Mouse (Mus musculus) mesoderm, embryonic 11.5 days (tissue): Measurements from ENCODE around the gene Ugt1a10.
"Not testable (repeated sequence)": the region's sequence is repeated elsewhere in the genome, so short reads cannot be mapped to it uniquely, and the experiment has no call there.

Experiments
- DNase-seq: peaks from one replicate; pipeline ENCODE4 v3.0.0-alpha.2; 2012; ENCODE audit warnings: low read depth, low spot score

The Ugt1a10 gene

DNA sequence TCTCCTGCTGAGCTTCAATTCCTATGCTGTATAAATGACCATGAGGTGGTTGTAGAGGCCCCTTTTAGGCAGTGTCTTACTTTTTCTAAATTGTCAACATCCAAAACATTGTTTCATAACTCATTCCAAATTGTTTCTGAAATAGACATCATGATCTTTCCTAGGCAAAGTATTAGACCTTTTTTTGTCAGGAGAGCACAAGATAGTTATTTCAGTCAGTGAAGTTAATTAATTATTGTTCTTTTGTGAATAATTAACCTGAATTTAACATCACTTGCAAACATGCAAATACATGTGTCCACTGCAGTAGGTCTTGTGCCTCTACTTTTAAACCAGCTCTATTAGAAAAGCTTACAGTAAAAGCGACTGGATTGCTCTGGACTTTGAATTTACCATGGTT lies at the start of gene Ugt1a10:
Gene Ugt1a10, plus strand, starts transcription at position 301 of the 400 bp plus-strand sequence.
- DNase-seq = no peak

DNA sequence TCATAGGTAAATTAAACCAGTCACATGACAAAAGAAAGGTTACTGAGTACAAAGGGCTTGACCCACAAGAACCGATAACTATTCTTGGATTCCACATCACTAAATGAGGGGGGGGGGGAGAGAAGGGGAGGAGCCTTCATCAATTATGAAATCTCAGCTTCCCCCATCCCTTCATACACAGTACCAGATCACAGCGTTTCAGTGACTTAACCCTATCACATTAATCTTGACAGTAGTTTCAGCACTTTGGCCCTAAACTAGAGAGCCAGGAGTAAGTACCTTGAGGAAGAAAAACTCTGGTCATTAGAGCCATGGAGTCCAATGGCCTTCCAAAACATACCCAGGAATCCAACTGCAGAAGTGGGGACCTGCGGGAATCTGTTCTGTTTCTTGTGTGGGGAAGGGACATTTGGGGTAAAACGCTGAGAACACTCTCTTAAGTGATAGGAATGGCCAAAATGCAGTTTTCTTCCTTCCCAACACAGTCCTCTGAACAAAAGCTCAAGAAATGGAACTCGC lies 47.4 kb upstream of the Ugt1a10 start:
- DNase-seq = no peak

DNA sequence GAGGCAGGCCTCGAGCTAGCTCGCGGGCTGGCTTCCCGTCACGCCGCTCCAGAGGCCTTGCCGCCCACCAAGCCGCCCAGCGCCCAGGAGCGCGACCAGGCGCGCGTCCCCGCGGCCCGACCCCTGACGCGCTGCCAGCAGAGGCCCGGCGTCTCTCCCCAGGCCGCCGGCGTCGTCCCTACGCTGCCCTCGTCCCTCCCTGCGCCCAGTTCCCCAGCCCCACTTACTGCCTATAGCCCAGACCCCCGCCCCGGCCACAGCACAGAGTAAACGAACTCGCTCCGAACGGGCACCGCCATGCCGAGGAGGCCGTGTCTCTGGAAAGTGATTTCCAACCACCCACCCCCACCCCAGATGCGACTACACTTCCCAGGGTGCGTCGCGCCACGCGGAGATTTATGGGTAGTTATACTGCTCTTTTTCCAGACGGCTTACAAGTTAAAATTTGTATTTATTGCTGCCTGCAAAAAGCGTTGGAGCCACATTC lies 46.9 kb upstream of the Ugt1a10 start, which contains the start of gene Usp40:
Gene Usp40, minus strand, starts transcription at position 341 of the 487 bp plus-strand sequence.
- peak; percentile 83 for DNase-seq

DNA sequence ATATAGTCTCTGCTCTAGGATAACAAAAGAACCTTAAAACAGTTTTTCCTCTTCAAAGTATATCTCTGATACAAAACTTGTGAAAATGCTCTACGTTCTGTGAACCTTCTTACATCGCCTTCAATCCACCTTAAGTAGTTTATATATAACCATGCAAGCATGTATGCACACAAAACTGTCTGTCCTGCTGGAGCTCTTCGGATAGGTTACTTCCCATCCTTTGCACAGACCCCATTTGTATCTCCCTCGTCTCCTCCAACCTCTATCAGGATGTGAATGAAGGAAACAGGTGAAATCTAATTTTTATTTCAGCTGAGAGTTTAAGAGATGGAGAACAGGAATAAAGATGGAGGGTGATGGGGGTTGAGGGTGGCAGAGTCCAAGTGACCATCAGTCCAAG lies 46.5 kb upstream of the Ugt1a10 start:
- DNase-seq = peak; percentile 1

DNA sequence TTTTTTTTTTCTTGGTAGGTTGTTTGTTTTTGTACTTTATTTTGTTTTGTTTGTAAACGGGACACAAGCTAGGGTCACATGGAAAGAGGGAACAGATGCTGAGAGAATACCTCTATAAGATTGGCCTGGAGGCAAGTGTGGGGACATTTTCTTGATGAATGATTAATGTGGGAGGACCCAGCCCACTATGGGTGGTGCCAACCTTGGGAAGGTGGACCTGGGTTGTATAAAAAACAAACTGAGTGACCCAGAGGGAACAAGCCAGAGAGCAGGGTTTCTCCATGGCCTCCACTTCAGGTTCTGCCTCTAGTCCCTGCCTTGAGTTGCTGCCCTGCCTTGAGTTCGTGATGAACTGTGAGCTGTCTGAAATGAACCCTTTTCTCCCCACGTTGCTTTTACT lies 45.7 kb upstream of the Ugt1a10 start:
- no peak for DNase-seq

DNA sequence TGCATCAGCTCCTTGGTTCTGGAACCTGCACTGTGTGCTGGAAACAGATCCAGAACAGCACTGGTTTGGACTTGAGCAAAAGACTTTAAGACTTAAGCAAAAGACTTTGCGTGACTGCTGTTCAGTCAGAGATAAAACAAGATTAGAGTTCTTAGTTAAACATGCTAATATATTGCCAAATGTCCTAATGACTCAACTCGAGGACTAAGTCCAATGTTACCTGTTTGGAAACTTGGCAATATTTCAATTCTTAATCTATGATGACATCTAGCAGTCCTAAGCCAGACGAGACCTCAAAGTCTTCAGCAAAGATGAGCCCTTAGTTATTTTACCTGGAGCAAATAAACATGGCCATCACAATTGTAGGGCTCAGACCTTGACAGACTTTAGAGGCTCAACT lies 41.5 kb upstream of the Ugt1a10 start:
- no peak for DNase-seq

DNA sequence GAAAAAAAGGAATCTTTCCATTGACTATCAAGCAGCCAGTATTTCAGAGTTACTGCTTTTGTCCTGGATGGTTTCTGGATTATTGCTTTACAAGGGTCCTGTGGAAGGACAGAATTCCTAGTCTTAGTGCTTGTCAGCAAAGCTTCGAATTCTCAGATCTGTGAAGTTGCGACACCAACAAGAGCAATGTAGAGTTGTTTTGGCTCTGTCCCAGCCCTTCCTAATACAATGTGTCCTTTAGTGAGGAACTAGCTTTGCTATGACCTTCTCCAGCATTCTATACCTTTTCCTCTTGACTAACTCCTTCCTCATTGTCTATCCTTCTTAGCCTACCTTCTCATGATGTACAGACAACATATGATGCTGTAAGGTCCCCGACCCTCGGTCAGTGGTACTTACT lies 41.0 kb upstream of the Ugt1a10 start:
- DNase-seq = no peak

DNA sequence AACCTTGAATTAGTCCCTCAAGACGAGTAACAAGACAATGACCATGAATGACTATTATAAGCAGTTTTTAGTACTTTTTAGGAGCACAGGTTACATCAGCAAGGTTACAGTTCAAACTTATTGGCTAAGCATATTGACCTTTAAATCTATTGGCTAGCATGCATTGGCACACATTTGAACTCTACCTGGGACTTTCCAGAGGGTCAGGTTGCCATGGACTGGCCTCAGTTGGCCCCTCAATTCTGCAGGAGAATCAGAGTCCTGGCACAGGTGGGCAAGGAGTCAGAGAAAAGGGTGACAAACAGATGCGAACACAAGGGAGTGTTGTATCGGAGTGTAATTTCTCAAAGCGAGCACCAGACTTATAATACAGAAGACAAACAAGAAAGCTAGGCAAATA lies 40.5 kb upstream of the Ugt1a10 start:
- no peak for DNase-seq

DNA sequence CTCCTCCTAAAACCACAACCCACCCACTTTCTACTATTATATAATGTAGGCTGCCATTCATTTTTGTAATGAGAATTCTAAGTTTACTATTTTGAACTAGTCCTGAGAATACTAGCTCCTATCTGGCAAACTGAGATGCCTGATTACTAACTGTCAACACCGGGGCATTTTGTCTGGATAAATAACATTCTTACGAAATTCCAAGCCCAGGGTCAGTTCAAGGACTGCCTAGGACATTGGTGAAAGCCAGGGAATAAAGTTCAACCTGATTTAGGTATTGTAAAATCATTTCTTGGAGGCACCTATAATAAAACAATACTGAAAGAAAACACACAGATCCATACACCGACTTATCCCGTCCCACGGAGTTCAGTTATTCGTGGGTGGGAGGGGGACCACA lies 39.8 kb upstream of the Ugt1a10 start:
- no peak for DNase-seq

DNA sequence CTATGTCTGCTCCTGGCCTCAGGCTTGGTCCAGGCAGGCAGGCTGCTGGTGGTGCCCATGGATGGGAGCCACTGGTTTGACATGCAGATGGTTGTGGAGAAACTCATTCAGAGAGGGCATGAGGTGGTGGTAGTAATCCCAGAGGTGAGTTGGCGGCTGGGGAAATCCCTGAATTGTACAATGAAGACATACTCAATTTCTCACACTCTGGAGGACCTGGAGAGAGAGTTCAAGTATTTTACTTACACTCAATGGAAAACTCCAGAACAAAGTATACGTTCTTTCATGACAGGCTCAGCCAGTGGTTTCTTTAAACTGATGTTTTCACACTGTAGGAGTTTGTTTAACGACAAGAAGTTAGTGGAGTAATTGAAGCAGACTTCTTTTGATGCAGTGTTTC lies 29.9 kb upstream of the Ugt1a10 start:
- not testable (repeated sequence) for DNase-seq

DNA sequence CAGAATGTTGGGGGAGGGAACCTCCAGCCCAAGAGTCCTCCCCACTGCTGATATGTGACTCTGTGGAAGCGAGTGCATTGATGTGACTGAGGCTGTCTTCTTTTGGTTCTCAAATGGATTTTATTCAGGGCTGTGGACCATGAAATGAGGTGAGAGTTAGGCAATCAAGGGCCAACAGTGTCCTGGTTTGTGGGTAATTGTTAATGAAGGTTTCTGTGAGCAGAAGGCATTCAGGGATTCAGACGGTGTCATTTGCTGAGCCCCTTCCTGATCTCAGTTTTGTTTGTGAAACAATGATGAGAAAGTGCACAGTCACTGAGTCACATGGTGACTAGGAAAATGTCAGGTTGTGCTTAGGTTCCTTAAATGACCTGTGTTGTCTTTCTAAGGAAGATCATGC lies 12.1 kb upstream of the Ugt1a10 start:
- DNase-seq = not testable (repeated sequence)

DNA sequence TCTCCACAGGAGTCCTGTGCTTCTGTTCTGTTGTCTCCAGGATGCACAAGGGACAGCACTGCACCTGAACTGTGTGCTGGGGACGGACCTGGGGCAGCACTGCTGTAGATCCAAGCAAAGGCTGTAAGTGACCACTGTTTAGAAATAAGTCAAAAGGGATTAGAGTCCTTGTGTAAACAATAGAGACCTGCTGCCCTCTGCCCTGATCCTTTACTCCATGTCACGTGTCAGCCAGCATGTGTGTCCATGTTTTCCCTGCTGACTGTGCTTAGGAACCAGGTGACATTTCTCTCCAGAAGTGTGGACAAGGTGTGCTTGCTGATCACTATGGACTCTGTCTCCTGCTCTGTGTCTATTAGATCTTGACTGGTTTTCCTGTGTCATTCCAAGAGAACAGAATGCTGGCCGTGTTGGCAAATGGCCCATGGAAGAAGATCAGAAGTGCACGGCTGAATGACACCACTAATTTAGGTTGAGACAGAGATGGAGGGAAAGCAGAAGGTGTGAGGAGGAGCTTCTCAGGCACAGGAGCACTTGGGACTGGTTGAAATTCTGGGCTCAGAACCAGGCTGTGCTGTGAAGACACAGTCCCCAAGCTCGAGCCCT lies 10.3 kb upstream of the Ugt1a10 start:
- DNase-seq = not testable (repeated sequence)

DNA sequence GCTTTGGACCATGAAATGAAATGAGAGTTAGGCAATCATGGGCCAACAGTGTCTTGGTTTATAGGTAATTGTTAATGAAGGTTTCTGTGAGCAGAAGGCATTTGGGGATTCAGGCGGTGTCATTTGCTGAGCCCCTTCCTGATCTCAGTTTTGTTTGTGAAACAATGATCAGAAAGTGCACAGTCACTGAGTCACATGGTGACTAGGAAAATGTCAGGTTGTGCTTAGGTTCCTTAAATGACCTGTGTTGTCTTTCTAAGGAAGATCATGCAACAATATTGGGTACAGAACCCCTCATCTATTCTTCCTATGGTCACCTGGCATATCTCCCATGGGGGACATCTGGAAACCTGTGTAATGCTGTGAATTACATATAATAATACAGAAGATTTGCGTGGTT lies 7.8 kb upstream of the Ugt1a10 start:
- not testable (repeated sequence) for DNase-seq

DNA sequence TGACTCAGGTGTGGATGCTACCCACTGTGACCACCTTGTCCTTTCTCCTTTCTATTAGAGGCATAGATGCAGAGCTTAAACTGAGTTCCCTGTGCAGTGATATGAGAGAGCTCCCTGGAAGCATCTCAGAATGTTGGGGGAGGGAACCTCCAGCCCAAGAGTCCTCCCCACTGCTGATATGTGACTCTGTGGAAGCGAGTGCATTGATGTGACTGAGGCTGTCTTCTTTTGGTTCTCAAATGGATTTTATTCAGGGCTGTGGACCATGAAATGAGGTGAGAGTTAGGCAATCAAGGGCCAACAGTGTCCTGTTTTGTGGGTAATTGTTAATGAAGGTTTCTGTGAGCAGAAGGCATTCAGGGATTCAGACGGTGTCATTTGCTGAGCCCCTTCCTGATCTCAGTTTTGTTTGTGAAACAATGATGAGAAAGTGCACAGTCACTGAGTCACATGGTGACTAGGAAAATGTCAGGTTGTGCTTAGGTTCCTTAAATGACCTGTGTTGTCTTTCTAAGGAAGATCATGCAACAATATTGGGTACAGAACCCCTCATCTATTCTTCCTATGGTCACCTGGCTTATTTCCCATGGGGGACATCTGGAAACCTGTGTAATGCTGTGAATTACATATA lies 11.4 kb downstream of the Ugt1a10 start:
- not testable (repeated sequence) for DNase-seq

DNA sequence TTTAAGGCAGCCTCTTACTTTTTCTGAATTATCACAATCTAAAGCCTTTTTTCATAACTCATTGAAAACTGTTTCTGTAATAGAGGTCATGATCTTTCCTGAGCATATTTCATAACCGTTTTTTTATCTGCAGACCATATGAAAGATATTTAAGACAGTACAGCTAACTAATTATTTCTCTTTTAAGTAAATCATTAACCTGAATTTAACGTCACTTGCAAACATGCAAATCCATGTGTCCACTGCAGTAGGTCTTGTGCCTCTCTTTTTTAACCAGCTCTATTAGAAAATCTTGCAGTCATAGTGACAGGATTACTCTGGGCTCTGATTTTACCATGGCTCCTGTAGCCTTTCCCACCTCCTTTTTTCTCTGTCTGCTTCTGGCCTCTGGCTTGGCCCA lies 15.3 kb downstream of the Ugt1a10 start, which contains the start of gene Ugt1a9:
Gene Ugt1a9, plus strand, starts transcription at position 306 of the 400 bp plus-strand sequence.
- DNase-seq = no peak

DNA sequence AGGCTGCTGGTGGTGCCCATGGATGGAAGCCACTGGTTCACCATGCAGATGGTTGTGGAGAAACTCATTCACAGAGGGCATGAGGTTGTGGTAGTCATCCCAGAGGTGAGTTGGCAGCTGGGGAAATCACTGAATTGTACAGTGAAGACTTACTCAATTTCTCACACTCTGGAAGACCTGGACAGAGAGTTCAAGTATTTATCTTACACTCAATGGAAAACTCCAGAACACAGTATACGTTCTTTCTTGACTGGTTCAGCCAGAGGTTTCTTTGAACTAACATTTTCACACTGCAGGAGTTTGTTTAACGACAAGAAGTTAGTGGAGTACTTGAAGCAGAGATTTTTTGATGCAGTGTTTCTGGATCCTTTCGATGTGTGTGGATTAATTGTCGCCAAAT lies 15.7 kb downstream of the Ugt1a10 start:
- DNase-seq = no peak

DNA sequence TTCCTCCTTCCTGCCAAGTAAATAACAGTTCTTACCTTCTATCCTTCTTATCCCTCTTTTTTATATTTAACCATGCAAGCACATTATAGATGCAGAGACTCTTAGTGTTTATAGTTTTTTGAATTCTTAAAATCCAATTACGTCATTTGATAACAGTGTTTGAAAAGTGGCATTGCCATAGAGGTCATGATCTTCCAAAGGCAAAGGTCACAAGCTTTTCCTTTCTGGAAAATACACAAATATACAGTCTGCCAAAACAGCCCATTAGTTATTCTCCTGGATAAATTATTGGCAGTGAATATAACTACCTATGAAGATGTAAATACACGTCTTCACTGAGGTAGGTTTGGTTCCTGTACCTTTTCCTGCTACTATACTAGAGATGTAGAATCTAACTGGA lies 19.3 kb downstream of the Ugt1a10 start:
- no peak for DNase-seq

DNA sequence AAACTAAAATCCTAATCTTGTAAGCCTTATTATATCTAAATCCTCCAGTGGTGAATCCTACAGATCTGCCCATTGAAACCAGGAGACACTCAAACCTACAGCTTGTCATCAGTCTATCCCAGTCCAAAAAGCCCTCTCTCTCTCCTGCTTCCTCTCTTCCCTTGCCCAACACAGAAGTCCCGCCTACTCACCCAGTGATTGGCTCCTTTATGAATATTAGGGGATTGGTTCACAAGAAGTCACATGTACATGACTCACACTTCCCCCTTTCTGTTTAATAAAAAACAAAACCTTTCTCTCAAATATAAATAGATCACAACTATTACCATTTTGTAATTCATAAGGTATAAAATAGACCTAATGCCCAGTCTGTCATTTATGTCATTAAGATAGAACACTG lies 21.9 kb downstream of the Ugt1a10 start:
- DNase-seq = no peak

DNA sequence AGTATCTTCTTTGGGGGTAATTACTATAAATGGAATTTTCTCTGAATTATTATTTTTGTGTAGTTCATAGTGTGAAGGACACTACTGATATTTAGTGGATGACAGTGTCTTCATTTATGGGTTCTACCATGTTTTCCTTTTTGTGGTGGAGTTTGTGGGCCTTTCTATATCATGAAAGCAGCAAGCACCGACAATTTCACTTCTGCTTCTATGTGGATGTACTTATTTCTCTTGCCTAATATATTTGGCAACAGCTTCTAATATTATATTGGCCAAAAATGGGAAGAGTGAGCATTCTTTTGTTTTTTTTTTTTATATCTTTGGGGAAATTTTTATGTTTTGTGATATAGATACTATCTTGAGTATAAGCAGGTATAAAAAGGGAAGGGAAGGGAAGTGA lies 26.5 kb downstream of the Ugt1a10 start:
- DNase-seq = no peak

DNA sequence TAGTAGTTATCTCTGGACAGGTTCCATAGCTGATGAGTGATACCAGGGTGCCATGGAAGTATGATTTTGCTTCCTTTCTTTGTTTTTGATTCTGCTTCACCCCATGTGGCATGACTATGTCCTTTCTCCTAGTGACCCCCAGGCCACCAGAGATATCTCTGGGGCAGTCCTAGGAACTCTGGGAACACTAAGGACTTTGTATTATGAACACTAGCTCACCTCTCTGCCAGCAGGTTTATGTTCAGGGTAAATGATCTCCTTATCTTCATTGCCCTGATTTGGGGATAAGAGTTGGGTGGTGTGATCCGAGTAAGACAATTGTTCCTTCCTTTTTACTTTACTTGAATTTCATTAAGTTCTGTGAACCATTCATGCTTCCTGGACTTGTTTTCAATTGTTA lies 30.9 kb downstream of the Ugt1a10 start:
- DNase-seq = no peak

DNA sequence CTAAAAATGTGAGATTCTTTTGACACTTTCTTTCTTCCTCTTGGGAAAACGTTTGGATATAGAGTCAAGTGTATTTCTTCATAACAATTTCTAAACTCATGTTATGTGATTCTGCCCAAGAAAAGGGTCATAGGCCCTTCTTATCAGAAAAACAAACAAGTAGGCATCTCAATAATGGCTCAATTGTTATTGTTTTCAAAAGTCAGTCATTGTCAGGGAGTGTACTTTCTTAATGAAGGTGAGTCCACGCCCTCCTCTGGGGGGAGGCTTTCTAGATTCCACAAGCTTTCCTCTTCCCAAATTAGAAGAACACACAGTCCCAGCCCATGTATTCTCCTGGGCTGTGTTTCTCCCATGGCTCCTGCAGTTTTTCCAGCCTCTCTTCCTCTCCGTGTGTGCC lies 32.3 kb downstream of the Ugt1a10 start, which contains the start of gene Ugt1a8:
Gene Ugt1a8, plus strand, starts transcription at position 301 of the 400 bp plus-strand sequence.
- DNase-seq = no peak

DNA sequence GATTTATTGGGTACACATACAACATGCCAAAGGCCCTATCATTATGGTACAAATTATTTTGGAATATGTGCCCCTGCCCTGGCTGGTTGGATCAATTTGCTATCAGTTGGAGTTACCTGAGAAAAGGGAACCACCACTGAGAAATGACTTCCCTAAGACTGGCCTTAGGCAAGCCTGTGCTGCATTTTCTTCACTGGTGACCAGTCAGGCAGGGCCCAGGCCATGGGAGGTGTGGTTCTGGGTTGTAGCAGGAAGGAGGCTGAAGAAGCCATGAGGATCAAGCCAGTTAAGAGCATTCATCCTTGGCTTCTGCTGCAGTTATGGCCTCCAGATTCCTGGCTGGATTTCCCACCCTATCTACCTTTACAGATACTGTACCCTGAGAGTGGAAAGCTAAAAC lies 37.2 kb downstream of the Ugt1a10 start:
- no peak for DNase-seq

DNA sequence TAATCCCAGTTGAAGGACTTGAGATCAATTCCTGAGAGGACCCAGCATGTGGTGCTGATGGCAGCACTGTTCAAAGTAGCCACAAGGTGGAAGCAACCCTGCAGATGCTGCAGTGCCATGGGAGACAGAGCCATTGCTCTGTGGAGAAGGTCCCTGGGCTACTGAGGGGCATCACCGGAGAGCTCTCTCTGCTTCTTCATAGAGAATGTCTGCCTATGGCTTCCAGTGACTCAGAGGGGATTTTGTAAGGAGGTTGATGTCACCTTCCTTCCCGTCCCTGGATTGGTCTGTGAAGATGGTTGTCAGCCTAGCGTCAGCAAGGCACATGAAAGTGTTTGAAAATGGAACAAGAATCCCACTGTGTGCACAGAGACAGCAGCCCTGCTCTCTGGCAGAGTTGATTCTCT lies 39.1 kb downstream of the Ugt1a10 start:
- not testable (repeated sequence) for DNase-seq
